Mouse (Mus musculus) midbrain, embryonic 12.5 days (tissue): Measurements from ENCODE around the gene Eid2b. TPM values are rescaled to one million over a fixed set of nuclear protein-coding genes. Genes with fewer than 3 reads are reported as not detected.

Source experiments
- polyA plus RNA-seq: library from polyadenylated mRNA; unstranded; fragments of >200 nt; fragmentation: Nextera tagmentation; extraction: Ambion mirVana; gene quantifications from 2 replicates; pipeline ENCODE4 v1.2.1, GENCODE M21; 2016

Eid2b gene
- polyA plus RNA-seq, 1 experiment from 2014 or later, result 25.2 TPM

Other genes with a start within 250 kb of the Eid2b start
- 355 TPM in 2 replicates for gene Psmc4, start 227.6 kb upstream of the Eid2b start, polyA plus RNA-seq
- gene Fcgbp, start 206.5 kb upstream of the Eid2b start, polyA plus RNA-seq, result 0.10 and 0.28 TPM in 2 replicates
- gene 9530053A07Rik, start 148.3 kb upstream of the Eid2b start, polyA plus RNA-seq, result 0.10 and 0.13 TPM in 2 replicates
- gene Fbl, start 108.0 kb upstream of the Eid2b start, polyA plus RNA-seq, result 134 TPM in 2 replicates
- gene Dyrk1b, start 98.3 kb upstream of the Eid2b start, polyA plus RNA-seq, result 21.5 and 22.8 TPM in 2 replicates
- gene Eid2, start 9.9 kb upstream of the Eid2b start, polyA plus RNA-seq, result 5.7 and 7.3 TPM in 2 replicates
- 0.90 and 1.6 TPM in 2 replicates for gene Selenov, start 13.4 kb downstream of the Eid2b start, polyA plus RNA-seq
- 86.8 and 91.4 TPM in 2 replicates for gene Dll3, start 24.5 kb downstream of the Eid2b start, polyA plus RNA-seq
- 188 and 193 TPM in 2 replicates for gene Timm50, start 34.3 kb downstream of the Eid2b start, polyA plus RNA-seq
- 105 and 107 TPM in 2 replicates for gene Supt5, start 61.0 kb downstream of the Eid2b start, polyA plus RNA-seq
- 544 and 582 TPM in 2 replicates for gene Rps16, start 72.9 kb downstream of the Eid2b start, polyA plus RNA-seq
- gene Plekhg2, start 94.9 kb downstream of the Eid2b start, polyA plus RNA-seq, result 71.6 and 78.6 TPM in 2 replicates
- gene Zfp36, start 102.5 kb downstream of the Eid2b start, polyA plus RNA-seq, result 4.9 and 5.4 TPM in 2 replicates
- gene Med29, start 115.0 kb downstream of the Eid2b start, polyA plus RNA-seq, result 45.3 and 46.9 TPM in 2 replicates
- 83.2 and 86.0 TPM in 2 replicates for gene Paf1, start 115.2 kb downstream of the Eid2b start, polyA plus RNA-seq
- 6.3 TPM in 2 replicates for gene Gmfg, start 159.7 kb downstream of the Eid2b start, polyA plus RNA-seq
- 9.2 and 13.9 TPM in 2 replicates for gene Lrfn1, start 174.2 kb downstream of the Eid2b start, polyA plus RNA-seq
- not detected in 2 replicates for gene Ifnl2, start 232.7 kb downstream of the Eid2b start, polyA plus RNA-seq
- gene Ifnl3, start 245.1 kb downstream of the Eid2b start, polyA plus RNA-seq, result not detected in 2 replicates